Mouse (Mus musculus) brain, embryonic 18.5 days (tissue): ENCODE measurements around the gene Dap.

Source experiments
- DNase-seq: peaks from one replicate; pipeline ENCODE4 v3.0.0-alpha.2; 2012; ENCODE audit warnings: low read depth, low spot score

The Dap gene

DNA sequence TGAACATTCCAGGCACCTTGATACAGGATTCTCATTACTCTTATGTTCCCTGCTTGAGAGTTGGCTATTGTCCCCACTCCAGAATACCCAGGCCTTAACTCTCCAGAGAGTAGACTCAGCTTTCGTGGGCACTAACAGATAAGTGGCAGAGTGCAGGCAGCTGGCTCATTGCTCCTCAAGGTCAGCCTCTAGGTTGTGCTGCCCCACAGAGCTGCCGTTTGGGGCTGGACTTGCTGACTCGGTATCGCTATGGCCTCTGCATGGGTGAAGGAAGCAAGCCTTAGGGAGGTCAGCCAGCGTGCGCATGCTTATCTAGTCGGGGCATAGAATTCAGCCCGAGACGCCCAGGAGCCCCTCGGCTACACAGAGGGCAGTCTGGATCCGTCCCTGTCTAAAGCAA, 13.3 kb downstream of the Dap start:
- no peak for DNase-seq

- no peak for DNase-seq
Measured at GRCm38 (mm10) chr15:31237898-31238297, 13.8 kb downstream of the Dap start.

- no peak for DNase-seq
Measured at GRCm38 (mm10) chr15:31238611-31239010, 14.5 kb downstream of the Dap start.

DNA sequence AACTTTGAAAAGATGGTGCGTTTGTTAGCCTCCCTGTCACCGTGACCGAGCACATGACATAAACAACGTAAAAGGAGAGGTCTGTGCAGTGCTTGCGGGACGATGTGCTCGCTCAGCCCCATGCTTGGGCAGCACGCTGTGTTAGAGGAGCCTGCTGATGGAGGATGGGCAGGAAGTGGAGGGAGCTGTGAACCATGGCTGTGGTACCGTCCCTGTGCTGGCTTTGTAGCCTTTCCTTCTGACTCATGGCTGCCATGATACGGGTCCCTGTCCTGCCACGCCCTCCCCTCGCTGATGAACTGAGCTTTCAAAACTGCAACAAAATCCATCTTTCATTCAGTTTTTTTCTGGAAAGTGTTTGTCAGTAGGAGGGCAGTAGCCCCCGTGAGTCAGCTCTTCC, 15.6 kb downstream of the Dap start:
- DNase-seq: no peak

GRCm38 (mm10) chr15:31240181-31240580, 16.1 kb downstream of the Dap start:
- no peak for DNase-seq

- DNase-seq: no peak
Measured at GRCm38 (mm10) chr15:31243260-31243659, 19.1 kb downstream of the Dap start.

DNA sequence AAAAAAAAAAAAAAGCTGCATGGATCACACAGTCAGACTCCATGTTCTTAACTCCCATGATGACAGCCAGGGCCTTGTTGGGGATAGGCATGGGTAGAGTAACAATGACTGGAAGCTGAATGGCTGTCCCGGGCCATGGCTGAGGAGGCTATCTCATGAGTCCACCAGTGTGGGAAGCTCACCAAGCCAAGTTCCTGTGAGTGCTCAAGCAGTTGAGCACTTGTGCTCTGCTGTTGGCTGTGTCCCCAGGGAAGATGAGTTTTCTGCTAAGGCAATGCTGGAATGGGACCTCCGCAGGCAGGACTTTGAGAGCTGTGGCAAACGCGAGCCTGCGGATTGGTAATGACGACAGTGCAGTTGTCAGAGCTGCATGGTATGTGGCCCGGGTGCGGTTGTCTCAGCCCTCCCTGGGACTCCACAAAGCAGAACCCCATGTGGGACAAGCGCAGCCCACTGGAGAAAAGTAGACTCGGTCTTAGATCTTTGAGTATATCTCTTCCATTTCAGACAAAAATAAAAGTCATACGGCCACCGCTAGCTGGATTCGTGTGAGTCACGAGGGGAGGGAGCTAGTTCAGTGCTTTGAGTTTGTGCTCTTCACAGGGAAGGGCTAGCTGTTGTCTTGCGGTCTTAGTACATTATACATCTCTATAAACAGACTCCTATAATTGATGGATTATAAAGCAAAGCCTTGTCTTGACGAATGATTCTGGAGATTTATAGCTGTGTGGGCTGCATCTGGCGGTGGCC, 20.8 kb downstream of the Dap start:
- DNase-seq: no peak

- no peak for DNase-seq
Measured at GRCm38 (mm10) chr15:31245934-31246333, 21.8 kb downstream of the Dap start.

DNA sequence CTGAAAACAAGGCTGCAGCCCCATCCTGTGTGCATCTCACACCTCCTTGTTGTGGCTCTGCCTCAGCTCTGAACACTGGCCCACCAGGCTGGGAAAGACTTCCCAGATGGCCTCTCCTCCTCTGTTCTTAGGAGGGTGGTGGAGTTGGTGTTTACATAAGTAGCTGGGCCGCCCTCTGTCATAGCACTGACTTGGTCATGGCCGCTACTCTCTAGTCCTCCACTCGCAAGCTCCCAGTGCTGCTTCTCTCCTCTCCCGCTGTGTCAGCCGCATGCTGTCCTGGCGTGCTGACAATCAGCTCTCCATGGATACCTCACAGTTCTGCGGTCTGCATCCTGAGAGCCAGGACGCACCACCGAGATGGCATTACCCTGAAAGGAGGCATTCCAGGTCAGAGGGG, 22.9 kb downstream of the Dap start:
- no peak for DNase-seq

GRCm38 (mm10) chr15:31248882-31249281, 24.8 kb downstream of the Dap start:
- no peak for DNase-seq

DNA sequence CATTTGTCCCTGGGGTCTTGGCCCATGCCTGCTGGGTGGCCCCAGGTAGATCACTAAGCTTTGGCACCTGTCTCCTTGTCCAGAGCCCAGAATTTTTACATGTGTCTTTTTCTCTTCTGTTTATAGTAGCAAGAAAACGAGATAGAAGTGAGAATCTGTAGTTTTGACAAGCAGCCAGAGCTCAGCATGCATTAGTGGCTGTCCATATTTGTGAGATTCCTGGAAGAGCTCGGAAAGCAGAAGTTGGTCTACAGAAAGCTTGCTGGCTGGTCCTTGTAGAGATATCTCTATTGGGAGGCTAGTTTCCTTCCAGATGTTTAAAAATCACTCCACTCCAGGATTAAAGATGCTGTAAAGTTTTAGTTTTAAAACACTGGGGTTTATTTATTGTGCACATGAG, 25.9 kb downstream of the Dap start:
- DNase-seq: no peak

GRCm38 (mm10) chr15:31250676-31251075, 26.6 kb downstream of the Dap start:
- DNase-seq: no peak

- DNase-seq: no peak
Measured at GRCm38 (mm10) chr15:31251189-31251588, 27.1 kb downstream of the Dap start.

DNA sequence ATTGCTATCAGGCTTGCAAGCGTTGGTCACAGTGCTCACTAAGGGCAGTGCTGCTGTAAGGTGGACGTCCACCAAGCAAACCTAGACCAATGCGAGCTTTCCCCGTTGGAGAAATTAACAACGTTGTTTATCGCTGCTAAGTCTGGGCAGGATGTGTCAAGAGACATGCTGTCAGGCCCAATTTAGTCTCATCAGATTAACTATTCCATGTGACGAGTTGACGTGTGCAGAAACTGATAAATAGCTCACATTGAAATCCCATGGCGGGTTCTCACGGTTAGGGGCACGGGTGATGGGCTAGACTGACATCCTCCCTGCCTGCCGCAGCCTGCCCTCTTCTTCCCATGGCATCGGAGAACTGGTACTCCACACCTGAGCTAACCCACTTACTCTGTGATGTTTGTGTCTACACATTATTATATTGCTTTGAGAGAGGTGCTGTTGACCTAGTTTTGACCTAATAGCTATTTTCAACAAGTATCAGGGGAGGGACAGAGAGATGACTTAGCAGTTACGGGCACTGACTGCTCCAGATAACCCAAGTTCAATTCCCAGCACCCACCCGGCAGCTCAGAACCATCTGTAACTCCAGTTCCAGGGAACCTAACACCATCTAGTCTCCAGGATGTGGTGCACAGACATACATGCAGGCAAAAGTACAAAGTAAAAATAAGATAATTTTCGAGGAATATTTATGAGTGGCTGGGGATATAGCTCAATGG, 28.6 kb downstream of the Dap start:
- no peak for DNase-seq

DNA sequence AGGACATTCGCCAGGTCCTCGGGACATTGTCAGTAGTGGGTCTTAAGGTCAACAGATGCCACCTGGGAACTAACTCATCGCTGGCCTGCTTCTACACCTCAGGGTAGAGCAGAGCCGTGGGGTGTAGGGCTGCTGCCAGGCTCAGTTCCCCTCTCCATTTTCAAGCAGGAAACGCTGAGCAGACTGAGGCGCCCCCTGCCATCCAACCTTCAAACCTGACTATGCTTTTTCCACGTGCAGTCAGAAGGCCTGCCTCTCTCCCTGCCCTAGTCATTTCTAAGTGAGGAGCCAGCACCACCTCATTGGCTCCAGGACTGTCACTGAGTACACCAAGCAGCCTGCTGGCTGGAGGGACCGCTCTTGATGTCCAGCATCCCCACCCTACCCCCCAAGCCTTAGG, 29.3 kb downstream of the Dap start:
- DNase-seq: no peak

DNA sequence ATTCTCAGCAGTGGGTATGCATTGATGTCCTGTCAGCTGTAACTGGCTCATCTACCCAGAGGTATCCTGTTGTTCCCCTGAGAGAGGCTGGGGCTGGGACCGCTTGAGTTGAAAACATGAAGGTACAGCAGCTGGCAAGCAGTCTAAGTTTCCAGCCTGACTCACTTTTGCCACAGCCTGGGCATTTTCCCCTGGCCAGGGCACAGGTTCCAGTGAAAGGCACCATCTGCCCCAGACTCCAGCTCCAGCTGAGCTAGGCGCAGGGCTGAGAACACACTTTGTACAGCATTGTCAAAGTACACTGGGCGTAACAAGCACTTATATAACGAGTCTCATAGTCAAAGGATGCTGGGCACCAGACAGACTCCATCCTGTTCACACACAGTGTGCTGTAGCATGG, 29.8 kb downstream of the Dap start:
- DNase-seq: no peak

- DNase-seq: no peak
Measured at GRCm38 (mm10) chr15:31254939-31255535, 30.9 kb downstream of the Dap start.

DNA sequence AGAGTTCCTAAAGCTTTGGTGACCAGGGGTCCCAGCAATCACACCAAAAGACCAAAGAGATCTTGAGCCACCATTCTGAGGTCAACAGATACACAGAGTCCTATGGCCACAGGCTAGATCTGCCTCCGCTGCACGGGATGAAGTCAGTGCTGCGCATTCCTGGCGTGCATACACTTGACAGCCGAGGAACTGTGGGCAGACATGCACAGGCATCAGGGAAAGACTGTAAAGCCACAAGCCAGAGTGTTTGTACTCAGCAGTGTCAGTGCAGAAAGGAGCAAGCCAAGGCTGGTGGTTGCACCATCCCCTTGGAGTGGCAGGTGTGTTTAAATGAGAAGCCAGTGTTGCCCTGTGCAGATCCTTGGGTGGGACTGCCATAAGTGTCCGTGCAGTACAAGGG, 31.6 kb downstream of the Dap start:
- no peak for DNase-seq

- DNase-seq: no peak
Measured at GRCm38 (mm10) chr15:31257329-31257728, 33.2 kb downstream of the Dap start.

GRCm38 (mm10) chr15:31258029-31258692, 34.0 kb downstream of the Dap start:
- DNase-seq: no peak

- DNase-seq: no peak
Measured at GRCm38 (mm10) chr15:31258693-31259439, 34.8 kb downstream of the Dap start.

DNA sequence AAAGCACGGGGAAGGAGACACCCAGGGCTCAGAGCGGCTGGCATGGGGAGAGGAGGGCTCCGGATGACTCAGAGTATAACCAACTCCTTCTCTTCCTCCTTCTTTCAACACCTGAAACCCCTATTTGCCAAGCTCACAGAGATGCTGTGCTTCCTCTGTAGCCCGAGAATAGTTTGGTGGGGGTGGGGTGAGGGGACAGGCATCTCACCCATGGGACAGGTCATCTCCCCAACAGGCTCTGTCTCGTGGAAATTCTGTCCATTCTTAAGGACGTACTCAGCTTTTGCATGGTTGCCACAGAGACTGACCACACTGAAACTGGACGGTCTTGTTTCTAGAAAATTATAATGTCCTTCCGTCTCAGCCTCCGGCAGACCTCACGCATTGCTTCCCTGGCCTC, 37.0 kb downstream of the Dap start:
- no peak for DNase-seq
